Mouse (Mus musculus) kidney, postnatal 10 days (tissue): ENCODE results near the gene Mapt.
"Not testable (repeated sequence)": the region's sequence is repeated elsewhere in the genome, so short reads cannot be mapped to it uniquely, and the experiment has no call there.

Experiments used
- DNase-seq: peaks from one replicate; pipeline ENCODE4 v3.0.0; 2021; ENCODE audit warnings: mixed read lengths

Mapt gene

DNA sequence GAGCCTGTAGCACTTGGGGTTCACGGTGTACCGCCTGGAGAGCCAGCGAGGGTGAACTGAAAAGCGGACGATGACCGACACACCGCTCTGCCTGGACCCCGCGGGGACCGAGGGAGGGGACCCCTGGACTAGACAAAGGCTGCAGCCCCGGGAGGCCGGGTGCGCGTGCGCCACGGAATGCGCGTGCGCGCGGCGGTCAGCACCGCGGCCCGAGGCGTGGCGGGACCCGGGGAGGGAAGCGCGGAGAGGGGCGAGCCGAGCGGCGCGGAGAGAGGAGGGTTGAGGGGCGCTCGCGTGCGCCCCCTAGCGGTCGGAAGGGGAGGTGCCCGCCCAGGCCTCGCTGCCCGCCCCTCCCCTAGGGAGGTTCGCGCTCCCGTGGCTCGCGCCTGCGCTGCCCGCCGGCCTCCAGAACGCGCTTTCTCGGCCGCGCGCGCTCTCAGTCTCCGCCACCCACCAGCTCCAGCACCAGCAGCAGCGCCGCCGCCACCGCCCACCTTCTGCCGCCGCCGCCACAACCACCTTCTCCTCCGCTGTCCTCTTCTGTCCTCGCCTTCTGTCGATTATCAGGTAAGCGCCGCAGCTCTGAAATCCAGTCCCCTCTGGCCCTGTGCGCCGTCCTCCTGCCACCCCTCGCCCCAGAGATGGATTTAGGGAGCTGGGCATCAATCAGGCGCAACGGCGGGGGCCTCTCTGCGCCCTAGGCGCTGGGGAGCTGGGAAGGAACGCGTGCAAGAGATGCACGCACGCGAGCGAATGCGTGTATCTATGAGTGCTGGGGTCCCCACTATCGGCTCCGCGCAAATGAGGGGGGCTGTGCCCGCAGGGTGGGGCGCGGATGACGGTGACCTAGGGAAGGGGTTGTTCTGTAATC, at the start of gene Mapt:
Mapt (plus strand) TSS at position 350 of the 871 bp plus-strand sequence.
- peak; percentile 92 for DNase-seq

- DNase-seq = no peak
These were observed 49.0 kb upstream of the Mapt start for GRCm38 (mm10) chr11:104182141-104182540.

- DNase-seq = no peak
These were observed 44.9 kb upstream of the Mapt start, which contains the start of gene Sppl2c for GRCm38 (mm10) chr11:104186135-104186836. Gene Sppl2c, plus strand, starts transcription at chr11:104186327.

GRCm38 (mm10) chr11:104186837-104187150, 44.4 kb upstream of the Mapt start:
- DNase-seq = no peak

- no peak for DNase-seq
These were observed 43.4 kb upstream of the Mapt start for GRCm38 (mm10) chr11:104187766-104188165.

GRCm38 (mm10) chr11:104190008-104190407, 41.2 kb upstream of the Mapt start:
- DNase-seq = no peak

DNA sequence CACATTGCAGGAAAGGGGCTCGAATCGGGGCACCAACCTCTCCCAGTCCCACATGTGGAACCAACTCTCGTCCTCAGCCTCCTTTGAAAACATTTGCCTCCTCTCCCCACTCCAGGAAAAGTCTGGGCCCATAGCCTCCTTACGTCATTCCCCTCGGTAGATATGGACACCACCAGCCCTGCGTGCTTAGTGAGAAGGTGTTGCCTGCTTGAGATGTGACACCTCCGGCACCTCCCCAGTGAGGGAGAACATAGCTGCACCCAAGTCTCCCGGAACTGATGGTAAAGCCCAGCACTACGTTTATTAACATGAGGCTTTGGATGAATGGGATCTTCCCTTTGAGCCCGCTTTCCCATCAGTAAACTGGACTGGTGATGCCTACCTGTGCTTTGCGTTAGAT, 35.8 kb upstream of the Mapt start:
- no peak for DNase-seq

DNA sequence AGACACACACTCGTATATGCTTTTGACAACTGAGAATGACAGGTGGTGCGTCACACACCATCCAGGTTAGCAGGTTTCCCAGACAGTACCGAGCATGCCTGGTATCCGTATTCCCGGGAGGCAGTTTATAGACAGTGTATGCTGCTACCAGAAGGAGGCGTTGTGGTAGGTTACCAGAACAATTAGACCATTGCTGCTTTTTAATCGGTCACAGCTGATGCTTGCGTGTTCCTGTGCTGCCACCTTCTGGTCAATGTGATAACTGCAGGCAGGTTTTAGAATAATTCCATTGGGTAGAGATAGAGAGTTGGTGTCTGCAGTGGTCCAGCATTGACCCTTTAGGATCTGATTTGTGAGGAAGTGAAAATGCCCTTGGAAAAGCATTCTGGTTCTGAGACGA, 35.4 kb upstream of the Mapt start:
- DNase-seq = peak; percentile 86

DNA sequence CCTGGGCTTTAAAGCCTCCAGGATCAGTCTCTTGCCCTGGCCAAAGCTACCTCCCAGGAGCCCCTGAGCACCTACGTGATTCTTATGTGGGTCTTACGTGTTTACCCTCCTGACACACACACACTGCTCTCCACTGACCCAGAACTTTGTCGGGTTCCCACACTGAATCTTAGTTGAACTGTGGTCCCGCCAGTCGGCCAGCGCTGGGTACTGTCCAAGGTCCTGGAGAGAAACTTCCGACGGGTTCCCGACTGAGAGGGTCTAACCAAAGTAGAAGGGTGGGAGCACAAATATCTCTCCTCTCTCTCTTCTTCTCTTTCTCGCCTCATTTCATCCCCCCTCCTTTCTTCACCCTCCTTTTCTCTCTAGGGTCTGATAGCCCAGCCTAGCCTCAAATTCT, 33.3 kb upstream of the Mapt start:
- DNase-seq = peak; percentile 81

GRCm38 (mm10) chr11:104203271-104203670, 27.9 kb upstream of the Mapt start:
- DNase-seq = no peak

DNA sequence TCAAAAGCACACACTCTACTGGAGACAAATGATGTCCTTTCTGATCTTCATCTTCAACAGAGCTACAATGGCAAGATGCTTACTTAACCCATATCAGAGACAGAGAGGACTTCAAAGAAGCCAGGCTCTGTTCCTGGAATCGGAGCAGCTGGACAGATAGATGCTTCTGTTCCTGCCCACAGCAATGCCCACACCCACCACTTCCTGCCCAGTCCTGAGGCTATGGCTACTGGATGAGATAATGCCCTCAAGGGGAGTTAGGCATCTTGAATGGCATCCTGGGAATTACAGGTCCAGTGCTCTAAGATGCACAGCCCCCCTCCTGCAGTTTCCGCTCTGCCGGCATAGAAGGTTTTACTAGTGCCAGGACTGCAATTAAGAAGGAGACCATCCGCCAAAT, 24.6 kb upstream of the Mapt start:
- no peak for DNase-seq

DNA sequence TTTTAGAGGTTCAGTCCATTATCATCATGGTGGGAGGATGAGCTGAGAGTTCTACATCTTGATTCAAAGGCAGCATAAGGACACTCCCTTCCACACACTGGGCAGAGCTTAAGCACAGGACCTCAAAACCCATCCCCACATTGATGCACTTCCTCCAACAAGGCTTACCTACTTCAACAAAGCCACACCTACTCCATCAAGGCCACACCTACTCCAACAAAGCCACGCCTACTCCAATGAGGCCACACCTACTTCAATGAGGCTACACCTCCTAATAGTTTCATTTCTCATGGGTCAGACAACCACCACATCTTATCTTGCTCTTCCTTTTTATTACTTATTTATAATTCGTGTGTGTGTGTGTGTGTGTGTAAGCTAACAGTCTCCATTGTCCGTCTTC, 22.1 kb upstream of the Mapt start:
- DNase-seq = no peak

GRCm38 (mm10) chr11:104211251-104211650, 19.9 kb upstream of the Mapt start:
- no peak for DNase-seq

GRCm38 (mm10) chr11:104214128-104214527, 17.1 kb upstream of the Mapt start:
- not testable (repeated sequence) for DNase-seq

DNA sequence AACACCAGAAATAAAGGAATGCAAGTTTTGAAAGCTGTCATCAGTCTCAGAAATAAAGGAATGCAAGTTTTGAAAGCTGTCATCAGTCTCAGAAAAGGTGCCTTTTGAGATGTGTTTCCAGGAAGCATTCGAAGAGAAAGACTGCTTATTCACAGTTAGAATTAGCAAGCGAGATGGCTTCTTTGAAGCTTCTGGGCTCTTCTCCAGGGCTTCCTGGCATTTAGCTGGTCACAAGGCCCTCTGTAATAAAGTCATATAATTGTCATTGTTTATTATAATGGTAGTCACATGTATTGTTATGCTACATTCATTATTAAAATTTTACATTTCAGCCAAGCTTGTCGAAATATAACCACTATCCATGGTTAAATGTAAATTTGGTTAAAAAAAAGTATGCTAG, 13.1 kb upstream of the Mapt start:
- DNase-seq = no peak

DNA sequence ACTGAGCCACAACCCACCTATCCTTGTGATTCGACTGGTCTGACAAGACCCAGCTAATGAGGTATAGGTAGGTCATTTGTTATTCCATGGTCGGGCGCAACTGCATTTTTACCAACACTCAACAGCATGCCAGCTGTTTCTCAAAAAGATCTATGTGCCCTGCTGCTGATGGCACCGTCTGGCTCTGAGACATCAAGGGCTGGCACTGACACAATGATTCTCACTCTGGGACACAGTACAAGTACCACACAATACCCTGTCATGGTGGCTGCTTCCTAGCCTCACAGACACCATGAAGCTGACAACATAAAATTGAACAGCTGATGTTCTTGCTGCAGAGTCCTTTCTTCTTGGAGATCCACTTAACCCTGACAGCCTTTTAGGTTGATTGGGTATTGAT, 10.9 kb upstream of the Mapt start:
- DNase-seq = no peak

DNA sequence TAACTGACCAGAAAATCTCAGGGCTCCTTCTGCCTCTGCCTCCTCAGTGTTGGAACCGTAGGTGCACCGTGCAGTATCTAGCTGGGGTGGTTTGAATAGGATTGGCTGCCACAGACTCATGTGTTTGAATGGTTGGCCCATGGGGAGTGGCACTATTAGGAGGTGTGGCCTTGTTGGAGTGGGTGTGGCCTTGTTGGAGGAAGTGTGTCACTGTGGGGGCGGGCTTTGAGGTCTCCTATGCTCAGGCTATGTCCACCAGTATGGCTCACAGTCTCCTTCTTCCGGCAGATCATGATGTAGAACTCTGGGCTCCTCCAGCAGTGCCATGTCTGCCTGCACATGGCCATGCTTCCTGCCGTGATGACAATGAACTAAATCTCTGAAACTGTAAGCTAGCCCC, 9.4 kb upstream of the Mapt start:
- DNase-seq = no peak

- DNase-seq = no peak
These were observed 7.9 kb upstream of the Mapt start for GRCm38 (mm10) chr11:104223301-104223700.

DNA sequence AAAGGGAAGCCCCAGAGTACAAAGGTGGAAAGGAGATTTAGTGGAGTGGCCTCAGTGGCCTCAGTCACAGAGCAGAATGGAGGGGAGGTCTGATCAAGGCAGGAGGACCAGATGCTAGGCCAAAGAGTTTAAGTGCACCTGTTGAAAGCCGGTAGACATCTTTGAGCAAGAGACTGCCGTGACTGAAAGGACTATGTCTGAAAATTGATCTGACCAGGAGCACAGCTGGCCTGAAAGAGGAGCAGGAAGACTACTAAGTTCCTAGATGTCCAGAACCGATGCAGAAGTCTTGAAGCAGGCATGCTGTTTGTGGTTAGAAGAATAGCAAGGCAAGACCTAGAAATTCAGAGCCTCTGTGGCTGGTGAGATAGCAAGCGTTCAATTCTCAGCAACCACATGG, 1.8 kb upstream of the Mapt start:
- no peak for DNase-seq

DNA sequence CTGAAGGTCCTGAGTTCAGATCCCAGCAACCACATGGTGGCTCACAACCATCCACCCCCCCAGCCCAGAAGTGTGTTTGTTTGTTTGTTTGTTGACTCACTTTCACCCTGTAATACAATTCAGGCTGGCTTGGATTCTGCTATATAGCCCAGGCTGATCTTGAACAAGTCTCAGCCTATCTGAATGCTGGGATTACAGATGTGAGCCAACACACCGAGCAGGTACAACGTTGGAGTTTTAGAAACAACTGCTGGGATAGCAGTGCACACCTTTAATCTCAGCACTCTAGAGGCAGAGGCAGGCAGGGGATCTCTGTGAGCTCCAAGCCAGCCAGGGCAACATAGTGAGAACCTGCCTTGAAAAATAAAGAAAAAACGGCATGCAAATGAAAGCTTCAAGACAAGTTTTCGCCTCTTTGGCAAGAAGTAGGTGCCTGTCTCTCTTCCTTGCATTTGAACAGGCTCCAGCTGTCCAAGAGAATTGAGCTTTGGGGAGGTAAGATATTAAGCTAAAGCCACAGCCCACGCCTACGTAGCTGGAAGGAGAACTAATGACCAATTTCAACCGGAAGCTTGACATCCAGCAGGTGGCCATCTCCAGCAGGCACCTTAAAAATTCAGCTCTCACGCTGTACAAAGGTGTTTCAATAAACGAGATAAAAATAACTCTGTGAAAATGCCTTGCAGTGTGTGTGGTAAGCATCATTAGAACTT, 968 bp upstream of the Mapt start:
- peak; percentile 43 for DNase-seq

DNA sequence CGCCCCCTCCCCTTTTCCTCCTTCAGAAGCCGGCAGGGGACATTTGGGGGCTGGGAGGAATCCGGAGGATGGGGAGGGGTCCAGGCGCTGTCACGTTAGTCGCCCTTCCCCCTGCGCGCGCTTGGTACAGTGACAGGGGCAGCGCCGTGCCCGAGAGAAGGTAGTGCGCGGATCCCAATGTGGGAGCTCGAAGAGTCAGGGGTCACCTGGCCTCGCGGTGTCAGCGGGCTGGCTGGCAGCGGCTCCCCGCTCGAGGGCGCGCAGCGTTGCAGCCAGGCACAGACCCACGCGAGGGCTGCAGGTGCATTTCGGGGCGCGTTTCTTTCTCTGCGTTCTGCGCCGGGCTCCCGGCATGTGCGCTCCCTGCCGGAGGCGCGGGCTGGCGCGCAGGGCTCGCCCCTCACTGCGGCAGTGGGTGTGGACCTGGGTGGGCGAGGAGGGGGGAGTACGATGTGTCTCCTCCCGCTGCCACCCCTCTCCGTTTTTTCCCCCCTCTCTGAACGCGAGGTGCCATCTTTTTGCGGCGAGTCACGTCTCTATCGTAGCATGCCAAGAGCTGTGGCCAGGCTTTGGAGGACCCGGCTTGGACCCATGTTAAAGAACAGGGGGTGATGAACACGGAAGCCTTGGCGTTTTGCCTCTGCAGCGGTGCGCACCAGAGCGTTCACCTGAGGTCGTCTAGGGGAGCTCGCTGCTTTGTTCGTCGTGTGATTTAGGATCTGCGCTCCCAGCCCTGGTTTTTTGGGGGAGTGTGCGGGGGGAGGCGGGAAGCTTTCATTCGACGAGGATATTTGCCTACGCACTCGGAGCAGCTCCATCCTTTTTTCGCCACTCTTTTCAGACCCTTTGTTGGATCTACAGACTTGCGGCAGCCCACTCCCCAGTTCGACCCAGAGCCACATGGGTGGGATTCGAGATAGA, 1.2 kb downstream of the Mapt start:
- DNase-seq = peak; percentile 55

DNA sequence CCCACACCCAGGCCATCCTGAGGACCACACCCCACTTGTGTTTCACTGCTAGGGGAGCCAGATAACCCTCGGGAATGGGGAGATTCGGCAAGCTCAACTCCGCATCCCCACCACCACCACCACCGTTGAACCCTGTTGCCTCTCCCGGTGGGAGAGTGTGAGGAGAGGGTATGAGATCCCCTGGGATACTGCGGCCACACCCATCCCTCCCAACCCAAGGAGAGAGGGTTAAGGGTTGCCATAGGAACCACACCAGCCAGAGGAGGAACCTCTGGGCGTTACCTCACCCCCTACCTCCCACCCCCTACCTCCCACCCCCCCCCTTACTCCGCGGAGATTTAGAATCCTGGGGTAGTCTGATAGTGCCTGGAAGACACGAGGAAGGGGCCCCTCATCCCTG, 1.9 kb downstream of the Mapt start:
- no peak for DNase-seq
